Mouse (Mus musculus) heart, adult 9 months (tissue): ENCODE data around the gene Pla2g10.
A peak's percentile ranks its signal among the peaks of the same experiment; 100 is the strongest.
"Not testable (repeated sequence)": the region's sequence is repeated elsewhere in the genome, so short reads cannot be mapped to it uniquely, and the experiment has no call there.

Experiments used
- DNase-seq, 2 experiments: peaks; one replicate each; pipeline ENCODE4 v3.0.0; 2022; ENCODE audit warnings: low spot score in 2 of 2

The Pla2g10 gene

DNA sequence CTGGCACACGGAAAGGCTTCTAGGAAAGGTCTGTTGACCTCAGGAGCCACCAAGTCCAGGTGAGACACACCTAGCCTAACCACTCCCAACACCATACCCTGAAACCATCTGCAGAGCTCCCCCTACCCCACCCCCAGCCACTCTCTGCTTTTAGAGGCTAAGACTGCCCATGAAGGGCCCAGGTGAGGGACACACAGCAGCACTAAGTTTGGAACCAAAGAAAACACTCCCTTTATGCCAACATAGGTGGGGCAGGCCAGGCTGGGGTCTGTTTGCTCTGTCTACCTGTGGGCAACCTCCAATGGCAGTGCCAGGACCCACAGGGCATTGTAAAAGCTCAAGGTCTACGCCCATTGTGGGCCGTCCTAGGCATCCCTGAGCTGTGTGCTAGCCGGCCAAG, 1.4 kb downstream of the Pla2g10 start:
- DNase-seq: no peak

DNA sequence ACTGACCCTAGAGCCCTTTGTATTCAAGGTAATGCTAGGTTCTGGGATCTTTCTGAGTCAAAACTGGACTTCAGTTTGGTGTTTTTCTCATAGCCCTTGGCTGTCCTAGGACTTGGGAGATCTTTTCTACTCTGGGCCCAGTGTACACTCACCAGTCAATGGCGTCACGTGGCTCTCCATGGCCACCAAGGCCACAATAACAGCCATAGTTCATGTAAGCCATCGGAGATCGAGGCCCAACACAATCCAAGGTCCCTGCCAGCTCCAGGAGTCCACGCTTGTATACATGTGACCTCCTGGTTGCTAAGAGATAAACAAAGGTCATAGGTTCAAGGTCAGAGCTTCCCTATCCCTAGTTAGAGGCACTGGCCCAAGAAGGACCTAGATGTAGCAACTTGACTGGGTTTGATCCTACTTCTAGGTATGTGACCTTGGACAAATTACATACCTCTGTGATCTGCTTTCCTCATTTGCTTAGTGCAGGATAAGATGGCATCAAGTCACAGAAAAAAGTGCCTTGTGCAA, 2.9 kb downstream of the Pla2g10 start:
- DNase-seq: no peak

- DNase-seq: no peak
Measured at GRCm38 (mm10) chr16:13722937-13723336, 7.8 kb downstream of the Pla2g10 start.

- no peak for DNase-seq
Measured at GRCm38 (mm10) chr16:13716821-13717553, 13.8 kb downstream of the Pla2g10 start.

DNA sequence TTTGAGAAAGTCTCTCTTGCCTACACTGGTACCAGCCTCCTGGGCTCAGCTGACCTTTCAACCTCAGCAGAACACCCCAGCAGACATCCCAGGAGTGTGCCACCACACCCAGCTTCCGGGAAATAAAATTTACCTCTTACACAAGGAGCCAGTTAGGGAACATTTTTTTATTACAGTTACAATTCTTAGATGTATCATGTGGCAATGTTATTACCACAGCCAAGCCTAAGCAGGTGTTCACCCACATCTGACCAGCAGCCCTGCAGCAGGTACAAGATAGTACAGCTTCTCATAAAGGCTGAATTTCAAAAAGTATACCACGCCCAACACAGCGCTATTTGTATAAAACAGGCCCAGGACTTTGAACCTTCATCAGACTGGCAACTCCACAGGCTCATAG, 15.9 kb downstream of the Pla2g10 start:
- no peak for DNase-seq

DNA sequence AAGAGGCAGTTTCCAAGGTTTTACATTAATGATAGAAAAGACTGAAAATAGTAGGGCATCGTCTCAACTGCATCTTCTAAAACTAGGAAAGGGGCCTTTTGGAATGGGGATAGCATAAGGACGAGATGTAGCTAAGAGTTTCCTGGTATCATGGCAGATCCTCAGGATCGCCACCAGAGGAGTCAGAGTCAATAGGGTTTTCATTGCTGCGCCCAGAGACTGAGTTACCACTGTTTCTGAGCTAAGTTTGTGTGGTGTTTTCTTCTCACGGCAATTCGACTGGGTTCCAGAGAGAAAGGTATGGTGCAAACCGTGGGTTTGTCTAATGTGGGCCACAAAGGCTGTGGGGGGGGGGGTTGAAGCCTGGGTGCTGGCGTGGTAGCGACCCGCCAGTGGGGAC, 26.1 kb downstream of the Pla2g10 start:
- no peak for DNase-seq

DNA sequence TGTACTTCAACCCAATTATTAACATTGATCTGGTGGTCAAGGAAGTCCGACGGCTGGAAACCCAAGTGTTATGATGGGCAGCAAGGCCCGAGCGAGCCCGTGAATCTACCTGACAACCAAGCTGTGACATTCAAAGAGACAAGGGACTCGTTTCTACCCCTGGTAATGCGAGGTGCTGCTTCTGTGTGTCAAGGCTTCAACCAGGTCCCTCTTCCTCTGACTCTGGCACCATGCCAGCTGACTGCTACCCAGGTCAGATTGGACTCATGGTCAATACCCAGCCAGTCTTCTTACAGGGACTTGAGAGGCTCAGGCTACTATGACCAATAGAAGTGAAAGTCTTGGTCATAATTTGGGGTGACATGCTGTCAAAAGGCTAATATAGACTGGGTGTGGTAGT, 28.6 kb downstream of the Pla2g10 start:
- peak in 1 of 2 experiments; percentile 4 for DNase-seq

- DNase-seq: no peak
Measured at GRCm38 (mm10) chr16:13698998-13699397, 31.8 kb downstream of the Pla2g10 start.

GRCm38 (mm10) chr16:13678601-13679319, 52.0 kb downstream of the Pla2g10 start:
- no peak for DNase-seq

DNA sequence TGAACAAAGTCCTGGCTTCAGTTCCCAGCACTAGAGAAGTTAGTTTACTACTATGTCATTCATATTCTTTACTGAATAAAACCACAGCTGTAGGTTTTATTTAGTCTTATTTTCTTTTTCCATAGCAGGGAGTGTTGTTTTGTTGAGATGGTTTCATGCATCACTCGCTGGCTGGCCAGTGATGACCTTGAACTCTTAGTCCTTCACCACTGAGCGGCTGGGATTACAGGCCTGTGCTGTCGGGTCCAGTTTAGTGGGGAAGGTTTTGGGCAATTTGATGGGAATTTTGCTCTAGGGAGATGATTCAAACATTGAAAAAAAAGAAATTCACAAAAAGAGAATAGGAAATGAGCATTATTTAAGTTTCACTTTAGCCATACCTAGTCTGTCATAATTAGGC, 56.3 kb downstream of the Pla2g10 start:
- DNase-seq: no peak

DNA sequence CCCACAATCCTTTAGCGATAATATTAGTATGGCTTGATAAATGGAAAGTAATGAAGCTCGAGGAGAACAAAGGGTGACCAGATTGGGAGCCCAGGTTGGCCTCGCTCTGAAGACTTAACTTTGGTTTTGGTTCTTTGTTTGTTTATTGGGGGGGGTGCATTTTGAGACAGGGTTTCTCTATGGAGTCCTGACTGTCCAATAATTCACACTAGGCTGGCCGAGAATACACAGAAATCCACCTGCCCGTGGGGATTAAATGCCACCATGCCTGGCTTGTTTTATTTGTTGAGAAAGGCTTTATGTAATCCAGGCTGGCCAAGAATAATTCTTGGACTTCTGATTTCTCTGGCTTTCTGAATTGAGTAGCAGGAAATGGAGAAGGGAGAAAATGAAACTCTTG, 57.7 kb downstream of the Pla2g10 start:
- no peak for DNase-seq

DNA sequence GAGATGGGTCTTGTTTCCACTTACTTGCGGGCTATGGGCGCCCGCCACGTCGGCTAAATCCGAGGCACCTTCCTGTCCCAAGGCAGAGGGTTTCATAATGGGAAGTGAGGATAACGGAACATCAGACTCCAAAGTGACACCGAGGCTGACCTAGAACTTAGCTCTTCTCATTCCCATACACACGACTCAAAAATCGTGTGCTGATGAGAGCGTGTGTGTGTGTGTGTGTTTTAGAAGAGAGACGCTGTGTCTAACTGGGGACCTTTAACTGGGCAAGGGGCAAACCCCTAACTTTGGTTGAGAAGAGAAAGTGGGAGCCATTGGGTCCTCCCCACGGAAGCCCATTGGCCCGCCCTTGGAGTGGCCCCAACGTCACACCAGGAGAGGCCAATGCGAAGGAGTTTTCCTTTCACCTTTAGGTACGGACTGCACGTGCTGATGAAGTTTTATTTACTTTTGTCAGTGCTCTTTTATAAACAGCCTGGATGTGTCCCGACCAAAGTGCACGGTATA, 58.3 kb downstream of the Pla2g10 start:
- peak; percentile 60 to 69 for DNase-seq

DNA sequence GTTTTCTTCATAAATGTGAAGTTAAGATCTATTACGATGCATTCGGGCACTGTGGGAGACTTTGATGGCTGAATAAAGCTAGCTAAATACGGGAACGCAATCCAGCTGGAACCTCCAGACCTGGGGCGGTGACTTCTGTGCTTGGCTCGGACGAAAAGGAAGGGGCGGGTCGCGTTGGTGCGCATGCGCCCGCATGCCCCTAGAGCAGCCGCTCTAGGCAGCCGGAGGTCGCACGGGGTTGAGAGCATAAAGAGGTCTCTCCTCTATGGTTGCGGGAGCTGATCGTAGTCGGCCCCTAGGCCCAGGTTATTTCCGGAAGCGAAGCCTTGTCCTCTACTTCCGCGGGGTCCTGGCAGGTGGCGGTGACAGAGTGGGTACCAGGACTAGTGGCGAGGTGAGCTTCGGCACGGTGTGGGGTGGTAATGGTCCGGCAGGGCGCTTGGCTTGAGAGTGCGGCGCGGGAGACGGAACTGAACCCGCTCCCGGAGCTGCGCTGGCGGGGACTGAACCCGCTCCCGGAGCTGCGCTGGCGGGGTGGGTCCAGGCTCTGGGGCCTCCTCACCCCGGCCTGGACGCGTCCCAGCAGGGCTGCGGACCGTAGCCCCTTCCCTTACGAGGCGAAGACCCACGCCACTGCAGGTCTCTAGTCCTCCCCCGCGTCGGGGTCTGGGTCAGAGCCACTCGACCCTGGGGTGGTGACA, 58.9 kb downstream of the Pla2g10 start, which contains the start of the genes Bfar and 3110001I22Rik:
TSS of gene Bfar (plus strand) at position 174 of the 701 bp plus-strand sequence.
TSS of gene 3110001I22Rik (plus strand) at position 245 of the 701 bp plus-strand sequence.
- peak; percentile 92 to 94 for DNase-seq

DNA sequence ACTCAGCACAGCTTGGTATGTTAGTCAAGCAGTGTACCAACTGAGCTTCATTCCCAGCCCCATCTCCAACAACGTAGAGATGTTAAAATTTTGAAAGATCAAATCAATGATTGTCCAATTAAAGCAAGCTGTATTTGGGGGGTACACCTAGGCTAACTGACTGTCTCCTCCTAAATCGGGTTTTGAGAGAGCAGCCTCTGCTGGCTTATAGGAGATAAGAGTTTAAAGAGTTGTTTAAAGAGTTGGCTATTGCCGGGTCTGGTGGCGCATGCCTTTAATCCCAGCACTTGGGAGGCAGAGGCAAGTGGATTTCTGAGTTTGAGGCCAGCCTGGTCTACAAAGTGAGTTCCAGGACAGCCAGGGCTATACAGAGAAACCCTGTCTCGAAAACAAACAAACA, 59.9 kb downstream of the Pla2g10 start:
- DNase-seq: not testable (repeated sequence)

- no peak for DNase-seq
Measured at GRCm38 (mm10) chr16:13669282-13669681, 61.5 kb downstream of the Pla2g10 start.

DNA sequence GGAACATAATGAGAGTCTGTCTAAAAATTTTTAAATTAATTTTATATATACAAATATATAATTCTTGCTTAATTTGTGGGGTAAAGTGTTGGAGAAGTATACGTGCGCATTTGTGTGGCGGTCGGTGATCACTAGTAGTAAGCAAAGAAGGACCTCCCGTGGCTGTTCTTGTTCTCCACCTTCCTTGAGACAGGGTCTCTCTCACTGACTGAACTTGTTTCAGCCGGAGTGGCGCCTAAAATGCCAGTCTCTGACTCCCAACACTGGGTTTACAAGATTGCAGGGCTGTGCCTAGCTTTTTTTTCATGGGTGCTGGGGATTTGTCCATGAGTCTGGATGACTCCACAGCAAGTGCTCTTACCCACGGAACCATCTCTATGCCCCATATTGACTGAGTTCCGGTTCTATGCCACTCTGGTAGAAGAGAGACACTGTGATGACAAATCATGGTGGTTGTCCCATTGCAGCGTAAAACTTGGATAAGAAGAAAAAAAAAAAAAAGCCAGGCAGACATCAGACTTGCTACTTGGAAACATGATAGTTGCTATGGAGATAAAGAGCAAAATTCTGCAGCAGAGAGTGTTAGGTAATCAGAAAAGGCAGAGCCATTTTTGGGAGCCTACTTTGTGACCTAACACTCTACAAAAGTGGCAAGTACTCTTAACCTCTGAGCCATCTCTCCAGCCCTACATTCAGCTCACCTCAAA, 62.2 kb downstream of the Pla2g10 start:
- DNase-seq: no peak

DNA sequence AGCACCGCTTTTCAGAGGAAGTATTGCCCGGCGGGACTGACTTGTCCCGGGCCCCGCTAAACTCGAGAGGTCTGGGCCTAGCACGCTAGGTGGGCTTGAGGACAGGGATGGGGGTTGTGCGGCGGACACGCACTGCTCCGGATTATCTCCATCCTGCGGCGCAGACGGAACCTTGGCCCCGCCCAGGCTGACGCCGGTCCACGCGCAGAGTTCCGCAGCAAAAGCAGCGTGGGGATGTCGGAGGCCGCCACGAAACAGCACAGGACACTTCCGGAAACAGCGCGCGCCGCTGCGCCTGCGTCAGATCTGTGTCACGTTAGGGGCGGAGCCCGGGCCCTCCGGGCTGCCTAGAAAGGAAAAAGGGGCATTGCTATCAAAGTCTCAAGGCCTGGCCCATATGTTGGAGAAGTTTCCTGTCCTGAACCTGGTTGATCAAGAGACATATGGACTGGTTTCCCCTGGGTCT, 62.9 kb downstream of the Pla2g10 start, which contains the start of gene Parn:
TSS of gene Parn (minus strand) at position 293 of the 466 bp plus-strand sequence.
- DNase-seq: peak; percentile 92 to 94
